Mouse (Mus musculus): ENCODE results near the gene Gm17087.
A peak's percentile ranks its signal among the peaks of the same experiment; 100 is the strongest.

Gm17087 gene

GRCm38 (mm10) chr17:8541974-8542538, 24.7 kb downstream of the Gm17087 start:
- DNase-seq = no peak

- no peak for DNase-seq
Measured at GRCm38 (mm10) chr17:8538102-8538501, 28.6 kb downstream of the Gm17087 start.

GRCm38 (mm10) chr17:8536522-8536921, 30.2 kb downstream of the Gm17087 start:
- no peak for DNase-seq

- no peak for DNase-seq
Measured at GRCm38 (mm10) chr17:8533828-8534227, 32.9 kb downstream of the Gm17087 start.

- DNase-seq = no peak
Measured at GRCm38 (mm10) chr17:8532609-8533008, 34.1 kb downstream of the Gm17087 start.

- no peak for DNase-seq
Measured at GRCm38 (mm10) chr17:8528641-8529040, 38.1 kb downstream of the Gm17087 start.

GRCm38 (mm10) chr17:8526815-8527261, 39.9 kb downstream of the Gm17087 start:
- no peak for DNase-seq

GRCm38 (mm10) chr17:8525971-8526740, 40.6 kb downstream of the Gm17087 start:
- DNase-seq = peak; percentile 8

- peak; percentile 14 for DNase-seq
Measured at GRCm38 (mm10) chr17:8525225-8525721, 41.5 kb downstream of the Gm17087 start, which contains the start of gene Pde10a. TSS of gene Pde10a (plus strand) at chr17:8525372.

- DNase-seq = peak; percentile 90
Measured at GRCm38 (mm10) chr17:8524387-8525165, 42.2 kb downstream of the Gm17087 start.

GRCm38 (mm10) chr17:8523986-8524385, 42.8 kb downstream of the Gm17087 start:
- no peak for DNase-seq

GRCm38 (mm10) chr17:8516006-8516405, 50.7 kb downstream of the Gm17087 start:
- no peak for DNase-seq
